Mouse (Mus musculus): ENCODE data around the gene Mok.

Gene Mok

DNA sequence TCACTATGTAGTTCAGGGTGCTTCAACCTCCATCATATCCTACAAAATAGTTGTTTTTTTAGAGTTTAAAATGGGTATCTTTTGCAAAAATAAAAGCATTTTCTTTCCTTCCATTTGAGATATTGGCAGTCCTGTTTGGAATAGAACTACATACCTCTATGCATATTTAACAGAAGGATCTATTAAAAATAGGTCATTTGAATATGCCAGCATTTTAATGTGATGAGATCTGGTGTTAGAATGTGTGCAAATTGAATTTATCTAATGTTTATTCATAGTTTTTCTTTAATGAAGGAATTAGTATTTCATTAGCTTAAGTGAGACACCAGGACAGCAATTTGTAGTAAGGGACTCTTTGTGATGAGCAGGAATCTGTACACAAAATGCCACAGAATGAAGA is 72.2 kb downstream of the Mok start:
- DNase-seq (ENCODE audit: low spot score), result no peak

DNA sequence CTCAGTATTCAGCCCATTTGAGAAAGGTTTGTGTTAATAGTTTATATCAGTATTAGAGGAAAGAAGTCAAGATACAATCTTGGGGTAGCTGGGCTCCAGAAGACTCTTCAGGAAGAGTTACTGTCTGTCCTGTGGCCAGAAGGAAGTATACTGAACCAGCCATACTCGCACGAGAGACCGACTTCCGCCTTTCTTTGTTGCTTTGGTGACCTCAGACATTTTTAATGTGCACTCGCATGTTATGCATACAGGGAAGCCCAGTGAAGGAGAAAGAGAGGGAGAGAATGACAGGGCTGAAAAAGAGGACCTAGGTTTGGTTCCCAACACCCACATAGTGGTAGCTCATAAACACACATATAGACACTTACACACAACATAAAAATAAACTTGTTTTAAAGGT is 76.2 kb downstream of the Mok start:
- DNase-seq (ENCODE audit: low spot score), result no peak

DNA sequence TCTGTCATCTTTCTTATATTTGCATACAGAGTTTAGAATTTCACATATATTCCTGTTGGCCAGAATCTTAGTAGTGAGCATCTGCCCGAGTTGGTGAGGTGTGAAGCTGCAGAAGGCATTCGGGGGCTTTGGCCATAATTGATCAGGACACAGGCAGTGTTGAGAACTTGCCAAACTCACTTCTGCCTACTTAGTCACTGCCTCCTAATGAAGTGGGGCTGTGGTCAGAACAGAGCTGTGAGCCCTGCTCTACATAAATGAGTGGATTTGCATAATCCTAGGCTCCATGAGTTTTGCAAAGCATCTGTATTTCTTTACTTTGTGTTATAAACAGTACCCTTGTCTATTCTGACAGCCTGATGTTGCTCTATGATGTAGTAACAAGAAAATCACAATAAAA is 78.4 kb downstream of the Mok start:
- DNase-seq (ENCODE audit: low spot score), result no peak

DNA sequence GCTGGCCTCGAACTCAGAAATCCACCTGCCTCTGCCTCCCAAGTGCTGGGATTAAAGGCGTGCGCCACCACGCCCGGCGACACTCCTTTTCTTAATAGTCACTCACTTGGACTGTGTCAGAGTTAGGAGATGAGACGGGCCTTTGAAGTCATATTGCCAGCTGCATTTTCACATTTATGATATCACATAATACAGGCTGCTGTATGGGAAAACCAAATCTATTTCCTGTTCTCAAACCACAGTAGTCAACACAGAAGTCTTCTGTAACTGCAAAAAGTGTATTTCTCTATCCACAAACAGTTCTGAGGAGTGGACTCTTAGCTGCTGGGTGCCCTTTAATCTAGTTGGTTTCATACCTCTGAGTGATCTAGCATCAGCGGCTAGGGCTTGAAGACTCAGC is 81.8 kb downstream of the Mok start:
- DNase-seq (ENCODE audit: low spot score), result no peak
